Mouse (Mus musculus): ENCODE data around the gene Rpl27. TPM values are rescaled to one million over a fixed set of nuclear protein-coding genes. Genes with fewer than 3 reads are reported as not detected.

The Rpl27 gene
- polyA plus RNA-seq, 1 experiment, result 702 TPM

GRCm38 (mm10) chr11:101477194-101477551 is 35.1 kb downstream of the Rpl27 start:
- no peak for TF ChIP-seq POLR2A (IDR thresholded peaks at IDR 0.05; ENCODE audit: low read depth, low read length)
- Histone ChIP-seq H3K4me3 (ENCODE audit: insufficient read depth, low read length) (no peak overlapping the region), H3K4me1 (ENCODE audit: control insufficient read depth, insufficient read depth, low read length) (no peaks in the 10 kb centered on the region), H3K27ac (ENCODE audit: insufficient read depth, low read length) (no peak overlapping the region)

DNA sequence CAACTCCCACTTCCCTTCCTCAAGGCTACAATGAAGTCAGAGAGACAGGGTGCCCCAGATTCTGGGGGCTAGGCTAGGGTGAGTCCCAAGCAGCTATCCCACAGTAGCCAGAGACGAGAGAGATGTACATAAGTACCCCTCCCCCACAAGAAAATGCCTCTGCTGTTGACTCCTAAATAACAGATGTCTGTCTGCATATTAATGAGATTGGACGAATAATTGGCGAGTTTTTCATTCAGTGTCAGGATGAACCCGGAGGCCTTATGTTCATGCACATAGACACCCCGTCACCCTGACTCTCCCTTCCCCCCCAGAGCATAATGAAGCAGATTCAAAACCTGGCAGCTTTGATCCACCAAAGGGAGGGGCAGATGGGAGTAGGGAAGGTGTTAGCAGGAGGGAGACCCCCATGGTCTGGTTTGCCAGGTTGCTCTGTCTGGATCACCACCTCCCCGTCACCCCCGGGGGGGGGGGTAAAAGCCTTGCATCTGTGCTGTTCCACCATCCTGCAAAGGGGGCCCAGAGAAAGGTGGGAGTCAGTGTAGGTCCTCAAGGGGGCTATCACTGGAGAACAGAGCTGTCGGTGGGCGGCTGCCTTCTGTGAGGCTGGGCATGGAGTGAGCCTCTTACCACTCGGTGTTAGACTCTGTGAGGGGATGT is 35.6 kb downstream of the Rpl27 start:
- Histone ChIP-seq H3K4me1 (ENCODE audit: control insufficient read depth, insufficient read depth, low read length) (no peaks in the 10 kb centered on the region), H3K4me3 (ENCODE audit: insufficient read depth, low read length) (no peak overlapping the region), H3K27ac (ENCODE audit: insufficient read depth, low read length) (no peak overlapping the region)
- no peak for TF ChIP-seq POLR2A (IDR thresholded peaks at IDR 0.05; ENCODE audit: low read depth, low read length)
- no peak for TF ChIP-seq CTCF (IDR thresholded peaks at IDR 0.05; ENCODE audit: borderline replicate concordance, insufficient read depth, low read length)

DNA sequence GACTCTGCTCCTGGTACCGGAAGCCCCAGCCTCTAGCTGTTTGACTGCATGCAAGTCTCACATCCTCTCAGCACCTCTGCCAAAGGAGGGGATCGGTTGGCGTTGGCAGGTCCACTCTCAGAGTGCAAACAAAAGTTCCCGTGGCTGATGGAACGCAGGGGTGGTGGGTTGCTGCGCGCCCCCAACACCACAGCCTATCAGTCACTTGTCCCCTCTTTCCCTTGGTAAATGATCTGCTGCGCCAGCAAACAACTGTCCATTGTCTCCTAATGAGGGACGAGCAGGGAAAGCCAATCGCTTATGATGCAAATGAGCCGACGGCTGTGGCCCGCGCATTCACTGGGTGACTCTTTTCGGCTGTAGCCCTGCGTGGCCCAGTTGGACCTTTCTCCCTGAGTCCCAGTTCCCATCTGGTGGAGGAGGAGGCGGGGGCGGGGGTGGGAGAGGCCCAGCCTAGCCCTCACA is 37.1 kb downstream of the Rpl27 start:
- Histone ChIP-seq H3K4me1 (ENCODE audit: control insufficient read depth, insufficient read depth, low read length) (no peaks in the 10 kb centered on the region), H3K27ac (ENCODE audit: insufficient read depth, low read length) (no peak overlapping the region), H3K4me3 (ENCODE audit: insufficient read depth, low read length) (no peak overlapping the region)
- TF ChIP-seq POLR2A (IDR thresholded peaks at IDR 0.05; ENCODE audit: low read depth, low read length) (no peak), CTCF (IDR thresholded peaks at IDR 0.05; ENCODE audit: borderline replicate concordance, insufficient read depth, low read length) (no peak)

DNA sequence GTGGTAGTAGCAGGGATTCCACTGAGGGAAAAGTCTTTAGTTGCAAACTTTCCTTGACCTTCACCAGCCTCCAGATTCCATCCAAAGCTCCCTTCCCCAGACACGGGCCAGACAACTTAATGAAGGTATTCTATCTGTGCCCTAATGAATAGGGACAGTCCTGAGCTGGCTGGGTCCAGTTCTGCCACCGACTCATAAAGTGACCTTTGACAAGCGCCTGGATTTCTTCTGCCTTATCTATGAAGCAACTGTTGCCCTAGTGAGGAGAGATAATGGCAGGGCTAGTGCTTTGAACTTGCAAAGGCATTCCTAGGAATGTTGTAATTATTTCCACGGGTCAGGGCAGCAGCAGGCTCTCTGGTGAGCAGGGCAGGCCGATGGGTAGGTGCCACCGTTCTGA is 38.8 kb downstream of the Rpl27 start:
- Histone ChIP-seq H3K27ac (ENCODE audit: insufficient read depth, low read length) (no peak overlapping the region), H3K4me1 (ENCODE audit: control insufficient read depth, insufficient read depth, low read length) (no peaks in the 10 kb centered on the region), H3K4me3 (ENCODE audit: insufficient read depth, low read length) (no peak overlapping the region)
- TF ChIP-seq POLR2A (IDR thresholded peaks at IDR 0.05; ENCODE audit: low read depth, low read length), result no peak
- no peak for TF ChIP-seq CTCF (IDR thresholded peaks at IDR 0.05; ENCODE audit: borderline replicate concordance, insufficient read depth, low read length)

DNA sequence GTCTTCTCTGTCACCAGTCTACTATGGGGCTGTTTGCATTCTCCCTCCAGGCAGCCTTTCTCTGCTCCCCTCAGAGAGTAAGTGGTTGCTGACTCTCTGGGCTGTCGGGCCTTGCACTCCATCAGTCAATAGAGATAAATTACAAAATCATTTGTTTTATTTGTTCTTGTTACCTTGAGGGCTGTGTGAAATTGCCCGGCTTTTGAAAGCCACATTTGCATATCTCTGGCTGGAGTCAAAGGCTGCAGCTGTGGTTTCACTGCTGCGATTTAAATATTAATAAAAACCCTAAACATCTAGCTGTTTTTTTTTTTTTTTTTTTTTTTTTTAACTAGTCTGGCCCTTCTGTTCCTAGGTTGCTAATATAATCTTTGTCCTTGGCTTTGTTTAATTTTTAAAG is 41.7 kb downstream of the Rpl27 start:
- H3K4me1 ChIP-seq (ENCODE audit: control insufficient read depth, insufficient read depth, low read length), result no peaks in the 10 kb centered on the region
- H3K4me3 ChIP-seq (ENCODE audit: insufficient read depth, low read length), result no peak overlapping the region
- TF ChIP-seq CTCF (IDR thresholded peaks at IDR 0.05; ENCODE audit: borderline replicate concordance, insufficient read depth, low read length) (no peak), POLR2A (IDR thresholded peaks at IDR 0.05; ENCODE audit: low read depth, low read length) (no peak)
- no peak overlapping the region for H3K27ac ChIP-seq (ENCODE audit: insufficient read depth, low read length)

DNA sequence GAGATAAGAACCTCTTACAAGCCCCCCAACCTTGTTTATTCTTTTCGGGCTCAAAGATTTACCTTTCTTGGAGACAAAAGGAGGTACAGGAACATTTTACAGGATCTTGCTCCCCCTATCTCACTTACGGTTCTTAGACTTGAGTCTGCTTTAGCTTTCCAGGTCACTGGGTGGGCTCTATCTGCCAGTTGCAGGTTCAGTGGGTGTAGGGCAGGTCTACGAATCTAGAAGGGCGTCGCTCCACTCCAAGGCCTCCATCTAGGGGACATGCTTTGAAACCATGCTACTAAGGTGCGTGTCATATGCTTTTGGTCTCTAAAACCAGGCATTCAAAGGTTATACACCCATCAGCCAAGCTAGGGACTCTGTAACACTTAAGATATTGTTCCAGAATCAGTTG is 42.1 kb downstream of the Rpl27 start:
- no peak overlapping the region for H3K4me3 ChIP-seq (ENCODE audit: insufficient read depth, low read length)
- no peak for TF ChIP-seq CTCF (IDR thresholded peaks at IDR 0.05; ENCODE audit: borderline replicate concordance, insufficient read depth, low read length)
- TF ChIP-seq POLR2A (IDR thresholded peaks at IDR 0.05; ENCODE audit: low read depth, low read length), result no peak
- no peak overlapping the region for H3K27ac ChIP-seq (ENCODE audit: insufficient read depth, low read length)
- no peaks in the 10 kb centered on the region for H3K4me1 ChIP-seq (ENCODE audit: control insufficient read depth, insufficient read depth, low read length)

- TF ChIP-seq CTCF (IDR thresholded peaks at IDR 0.05; ENCODE audit: borderline replicate concordance, insufficient read depth, low read length) (no peak), POLR2A (IDR thresholded peaks at IDR 0.05; ENCODE audit: low read depth, low read length) (no peak)
- Histone ChIP-seq H3K4me3 (ENCODE audit: insufficient read depth, low read length) (no peak overlapping the region), H3K4me1 (ENCODE audit: control insufficient read depth, insufficient read depth, low read length) (no peaks in the 10 kb centered on the region), H3K27ac (ENCODE audit: insufficient read depth, low read length) (no peak overlapping the region)
Observed at GRCm38 (mm10) chr11:101484814-101485213, 42.7 kb downstream of the Rpl27 start.

GRCm38 (mm10) chr11:101485509-101486028 is 43.5 kb downstream of the Rpl27 start:
- Histone ChIP-seq H3K4me1 (ENCODE audit: control insufficient read depth, insufficient read depth, low read length) (no peaks in the 10 kb centered on the region), H3K4me3 (ENCODE audit: insufficient read depth, low read length) (no peak overlapping the region), H3K27ac (ENCODE audit: insufficient read depth, low read length) (no peak overlapping the region)
- no peak for TF ChIP-seq CTCF (IDR thresholded peaks at IDR 0.05; ENCODE audit: borderline replicate concordance, insufficient read depth, low read length)
- no peak for TF ChIP-seq POLR2A (IDR thresholded peaks at IDR 0.05; ENCODE audit: low read depth, low read length)

GRCm38 (mm10) chr11:101486126-101486525 is 44.0 kb downstream of the Rpl27 start:
- H3K4me3 ChIP-seq (ENCODE audit: insufficient read depth, low read length), result no peak overlapping the region
- H3K4me1 ChIP-seq (ENCODE audit: control insufficient read depth, insufficient read depth, low read length), result no peaks in the 10 kb centered on the region
- no peak for TF ChIP-seq POLR2A (IDR thresholded peaks at IDR 0.05; ENCODE audit: low read depth, low read length)
- TF ChIP-seq CTCF (IDR thresholded peaks at IDR 0.05; ENCODE audit: borderline replicate concordance, insufficient read depth, low read length), result no peak
- H3K27ac ChIP-seq (ENCODE audit: insufficient read depth, low read length), result no peak overlapping the region

Other genes starting within 250 kb of the Rpl27 start
- 13.9 and 14.4 TPM in 2 replicates for gene Ezh1, start 215.8 kb upstream of the Rpl27 start, polyA plus RNA-seq (2011; ENCODE audit: insufficient read length, low read depth, missing spikeins)
- gene Ramp2, start 196.3 kb upstream of the Rpl27 start, polyA plus RNA-seq (2011; ENCODE audit: insufficient read length, low read depth, missing spikeins), result 2.3 and 2.7 TPM in 2 replicates
- 99.4 and 135 TPM in 2 replicates for gene Vps25, start 188.6 kb upstream of the Rpl27 start, polyA plus RNA-seq (2011; ENCODE audit: insufficient read length, low read depth, missing spikeins)
- gene Wnk4, start 181.7 kb upstream of the Rpl27 start, polyA plus RNA-seq (2011; ENCODE audit: insufficient read length, low read depth, missing spikeins), result 1.8 and 2.0 TPM in 2 replicates
- 0.87 and 1.0 TPM in 2 replicates for gene Cntd1, start 163.3 kb upstream of the Rpl27 start, polyA plus RNA-seq (2011; ENCODE audit: insufficient read length, low read depth, missing spikeins)
- gene Coa3, start 163.2 kb upstream of the Rpl27 start, polyA plus RNA-seq (2011; ENCODE audit: insufficient read length, low read depth, missing spikeins), result 77.1 and 78.8 TPM in 2 replicates
- gene Becn1, start 140.0 kb upstream of the Rpl27 start, polyA plus RNA-seq (2011; ENCODE audit: insufficient read length, low read depth, missing spikeins), result 77.3 and 86.3 TPM in 2 replicates
- 127 and 143 TPM in 2 replicates for gene Psme3, start 126.1 kb upstream of the Rpl27 start, polyA plus RNA-seq (2011; ENCODE audit: insufficient read length, low read depth, missing spikeins)
- 1.3 and 1.7 TPM in 2 replicates for gene Aoc2, start 117.2 kb upstream of the Rpl27 start, polyA plus RNA-seq (2011; ENCODE audit: insufficient read length, low read depth, missing spikeins)
- gene Aoc3, start 111.7 kb upstream of the Rpl27 start, polyA plus RNA-seq (2011; ENCODE audit: insufficient read length, low read depth, missing spikeins), result 2.7 and 4.2 TPM in 2 replicates
- gene G6pc, start 74.7 kb upstream of the Rpl27 start, polyA plus RNA-seq (2011; ENCODE audit: insufficient read length, low read depth, missing spikeins), result not detected in 2 replicates
- 4.4 and 11.3 TPM in 2 replicates for gene Aarsd1, start 24.7 kb upstream of the Rpl27 start, polyA plus RNA-seq (2011; ENCODE audit: insufficient read length, low read depth, missing spikeins)
- gene Gm27029, start 17.5 kb upstream of the Rpl27 start, polyA plus RNA-seq (2011; ENCODE audit: insufficient read length, low read depth, missing spikeins), result 12.6 and 14.7 TPM in 2 replicates
- gene Rundc1, start 17.2 kb upstream of the Rpl27 start, polyA plus RNA-seq (2011; ENCODE audit: insufficient read length, low read depth, missing spikeins), result 8.0 and 10.1 TPM in 2 replicates
- 14.6 and 27.7 TPM in 2 replicates for gene Ptges3l, start 17.0 kb upstream of the Rpl27 start, polyA plus RNA-seq (2011; ENCODE audit: insufficient read length, low read depth, missing spikeins)
- gene Ifi35, start 6.1 kb downstream of the Rpl27 start, polyA plus RNA-seq (2011; ENCODE audit: insufficient read length, low read depth, missing spikeins), result 24.3 and 24.7 TPM in 2 replicates
- 9.5 and 11.2 TPM in 2 replicates for gene Rnd2, start 22.7 kb downstream of the Rpl27 start, polyA plus RNA-seq (2011; ENCODE audit: insufficient read length, low read depth, missing spikeins)
- gene Vat1, start 23.9 kb downstream of the Rpl27 start, polyA plus RNA-seq (2011; ENCODE audit: insufficient read length, low read depth, missing spikeins), result 218 and 264 TPM in 2 replicates
- gene Brca1, start 109.7 kb downstream of the Rpl27 start, polyA plus RNA-seq (2011; ENCODE audit: insufficient read length, low read depth, missing spikeins), result 9.2 and 11.2 TPM in 2 replicates
- 126 and 209 TPM in 2 replicates for gene Nbr1, start 109.9 kb downstream of the Rpl27 start, polyA plus RNA-seq (2011; ENCODE audit: insufficient read length, low read depth, missing spikeins)
- gene Tmem106a, start 139.9 kb downstream of the Rpl27 start, polyA plus RNA-seq (2011; ENCODE audit: insufficient read length, low read depth, missing spikeins), result 13.3 and 15.6 TPM in 2 replicates
- gene Gm11634, start 157.0 kb downstream of the Rpl27 start, polyA plus RNA-seq (2011; ENCODE audit: insufficient read length, low read depth, missing spikeins), result not detected in 2 replicates
- gene Rdm1, start 184.9 kb downstream of the Rpl27 start, polyA plus RNA-seq (2011; ENCODE audit: insufficient read length, low read depth, missing spikeins), result 10.8 and 18.1 TPM in 2 replicates
- gene Arl4d, start 223.2 kb downstream of the Rpl27 start, polyA plus RNA-seq (2011; ENCODE audit: insufficient read length, low read depth, missing spikeins), result 4.1 and 6.5 TPM in 2 replicates

Measured in embryonic fibroblast, embryonic 13.5 days (primary cell).